Mouse (Mus musculus) E14TG2a.4 (cell line): ENCODE results near the gene Apbb1.

ENCODE experiments used
- H3K27me3 ChIP-seq: 2 replicates; pipeline ENCODE4 v1.6.1; 2014; ENCODE audit warnings: low read length, control low read depth; ENCODE audit not compliant: insufficient read depth
- H3K36me3 ChIP-seq: 2 replicates; pipeline ENCODE4 v1.6.1; 2014; ENCODE audit warnings: low read length, control low read depth; ENCODE audit not compliant: insufficient read depth
- H3K4me1 ChIP-seq: replicated peaks from 2 replicates; pipeline ENCODE4 v1.6.1; 2014; ENCODE audit warnings: low read depth, low read length, control low read depth
- H3K4me3 ChIP-seq: replicated peaks from 2 replicates; pipeline ENCODE4 v1.5.1; 2014; ENCODE audit warnings: mild to moderate bottlenecking, low read length
- H3K9me3 ChIP-seq: 2 replicates; pipeline ENCODE4 v1.6.1; 2014; ENCODE audit warnings: low read length, control low read depth
- CTCF ChIP-seq: conservative IDR thresholded peaks from 2 replicates; pipeline ENCODE4 v1.5.1; 2014; ENCODE audit warnings: low read length
- NANOG ChIP-seq: IDR thresholded peaks from 2 replicates; pipeline ENCODE4 v1.6.1; 2014; ENCODE audit warnings: borderline replicate concordance, low read length, mixed read lengths
- POU5F1 ChIP-seq: IDR thresholded peaks from 2 replicates; pipeline ENCODE4 v1.6.1; 2014; ENCODE audit warnings: low read length, borderline replicate concordance

Gene Apbb1

GRCm38 (mm10) chr7:105581094-105581703, at the start of gene Apbb1:
Apbb1 (minus strand) TSS chr7:105581653.
- Histone ChIP-seq H3K9me3 (no peaks in the 10 kb centered on the region), H3K27me3 (peaks cover 26% of the 10 kb centered on the region; the same call in 1 of the 2 replicates), H3K4me3 (peak within 1 kb of the TSS; percentile 88), H3K36me3 (no peaks in the 10 kb centered on the region), H3K4me1 (peaks cover 10% of the 10 kb centered on the region)
- no peak for TF ChIP-seq NANOG
- no peak for TF ChIP-seq CTCF
- TF ChIP-seq POU5F1 = no peak

- no peak for TF ChIP-seq NANOG
- TF ChIP-seq CTCF = no peak
- no peak for TF ChIP-seq POU5F1
- Histone ChIP-seq H3K36me3 (peaks cover 16% of the 10 kb centered on the region), H3K4me1 (peaks cover 20% of the 10 kb centered on the region), H3K9me3 (no peaks in the 10 kb centered on the region), H3K27me3 (peaks cover 15% of the 10 kb centered on the region), H3K4me3 (no peak overlapping the region)
These were observed 47.2 kb upstream of the Apbb1 start for GRCm38 (mm10) chr7:105628633-105629032.

- peaks cover 10% of the 10 kb centered on the region for H3K4me1 ChIP-seq
- TF ChIP-seq NANOG (no peak), CTCF (no peak), POU5F1 (no peak)
- H3K36me3 ChIP-seq = peaks cover 36% of the 10 kb centered on the region
These were observed 43.9 kb upstream of the Apbb1 start for GRCm38 (mm10) chr7:105625397-105625796.

GRCm38 (mm10) chr7:105621646-105622292, 40.3 kb upstream of the Apbb1 start:
- Histone ChIP-seq H3K4me3 (no peak overlapping the region), H3K4me1 (peaks cover 15% of the 10 kb centered on the region), H3K9me3 (peaks cover 43% of the 10 kb centered on the region), H3K27me3 (no peaks in the 10 kb centered on the region), H3K36me3 (peaks cover 72% of the 10 kb centered on the region)
- TF ChIP-seq POU5F1 (no peak), CTCF (no peak), NANOG (no peak)

More at GRCm38 (mm10) chr7:105625397-105625796, 43.9 kb upstream of the Apbb1 start:
- Histone ChIP-seq H3K4me3 (no peak overlapping the region), H3K27me3 (peaks cover 1% of the 10 kb centered on the region; the same call in 1 of the 2 replicates), H3K9me3 (peaks cover 7% of the 10 kb centered on the region)

GRCm38 (mm10) chr7:105621053-105621452, 39.6 kb upstream of the Apbb1 start:
- Histone ChIP-seq H3K27me3 (no peaks in the 10 kb centered on the region), H3K36me3 (peaks cover 78% of the 10 kb centered on the region), H3K9me3 (peaks cover 43% of the 10 kb centered on the region), H3K4me3 (no peak overlapping the region), H3K4me1 (peaks cover 15% of the 10 kb centered on the region)
- TF ChIP-seq CTCF = no peak
- no peak for TF ChIP-seq NANOG
- TF ChIP-seq POU5F1 = no peak

GRCm38 (mm10) chr7:105619701-105620100, 38.2 kb upstream of the Apbb1 start:
- peaks cover 85% of the 10 kb centered on the region for H3K36me3 ChIP-seq
- H3K4me3 ChIP-seq = no peak overlapping the region
- no peaks in the 10 kb centered on the region for H3K27me3 ChIP-seq
- no peak for TF ChIP-seq POU5F1
- peaks cover 43% of the 10 kb centered on the region for H3K9me3 ChIP-seq
- H3K4me1 ChIP-seq = peaks cover 5% of the 10 kb centered on the region; the same call in 1 of the 2 replicates

GRCm38 (mm10) chr7:105617810-105618209, 36.4 kb upstream of the Apbb1 start:
- Histone ChIP-seq H3K36me3 (peaks cover 88% of the 10 kb centered on the region), H3K4me3 (peak overlapping the region; percentile 35; the same call in 1 of the 2 replicates), H3K9me3 (peaks cover 43% of the 10 kb centered on the region), H3K4me1 (peaks cover 5% of the 10 kb centered on the region; the same call in 1 of the 2 replicates), H3K27me3 (no peaks in the 10 kb centered on the region)
- TF ChIP-seq POU5F1 = no peak
- no peak for TF ChIP-seq NANOG
- no peak for TF ChIP-seq CTCF

GRCm38 (mm10) chr7:105616561-105616960, 35.1 kb upstream of the Apbb1 start:
- Histone ChIP-seq H3K9me3 (peaks cover 43% of the 10 kb centered on the region), H3K27me3 (no peaks in the 10 kb centered on the region), H3K4me1 (peaks cover 5% of the 10 kb centered on the region; the same call in 1 of the 2 replicates), H3K36me3 (peaks cover 93% of the 10 kb centered on the region), H3K4me3 (no peak overlapping the region)
- TF ChIP-seq POU5F1 (no peak), NANOG (no peak), CTCF (no peak)
